Mouse (Mus musculus) fibroblast of lung, adult 2 months (primary cell): ENCODE results near the gene Elavl4.

ENCODE experiments used
- DNase-seq: peaks from one replicate; pipeline ENCODE4 v3.0.0-alpha.2; 2011; ENCODE audit warnings: low read depth

Gene Elavl4

GRCm38 (mm10) chr4:110266804-110267575 is 84.7 kb downstream of the Elavl4 start:
- no peak for DNase-seq

- DNase-seq: no peak
Observed at GRCm38 (mm10) chr4:110264345-110264943, 87.3 kb downstream of the Elavl4 start.

GRCm38 (mm10) chr4:110257360-110257759 is 94.3 kb downstream of the Elavl4 start:
- no peak for DNase-seq

GRCm38 (mm10) chr4:110255617-110256016 is 96.1 kb downstream of the Elavl4 start:
- DNase-seq: no peak

GRCm38 (mm10) chr4:110250055-110250454 is 101.7 kb downstream of the Elavl4 start:
- DNase-seq: no peak

GRCm38 (mm10) chr4:110242879-110243278 is 108.8 kb downstream of the Elavl4 start:
- no peak for DNase-seq

GRCm38 (mm10) chr4:110234554-110234953 is 117.2 kb downstream of the Elavl4 start:
- no peak for DNase-seq

GRCm38 (mm10) chr4:110232327-110232726 is 119.4 kb downstream of the Elavl4 start:
- DNase-seq: no peak

GRCm38 (mm10) chr4:110231799-110232198 is 119.9 kb downstream of the Elavl4 start:
- DNase-seq: no peak

GRCm38 (mm10) chr4:110229652-110230051 is 122.1 kb downstream of the Elavl4 start:
- DNase-seq: no peak

- DNase-seq: no peak
Observed at GRCm38 (mm10) chr4:110229238-110229637, 122.5 kb downstream of the Elavl4 start.

- no peak for DNase-seq
Observed at GRCm38 (mm10) chr4:110227621-110228031, 124.1 kb downstream of the Elavl4 start.

- DNase-seq: no peak
Observed at GRCm38 (mm10) chr4:110225492-110225891, 126.2 kb downstream of the Elavl4 start.

GRCm38 (mm10) chr4:110218819-110219218 is 132.9 kb downstream of the Elavl4 start:
- no peak for DNase-seq

- DNase-seq: no peak
Observed at GRCm38 (mm10) chr4:110217553-110217952, 134.2 kb downstream of the Elavl4 start.

- no peak for DNase-seq
Observed at GRCm38 (mm10) chr4:110214543-110214942, 137.2 kb downstream of the Elavl4 start.

GRCm38 (mm10) chr4:110213666-110214065 is 138.0 kb downstream of the Elavl4 start:
- no peak for DNase-seq

- DNase-seq: no peak
Observed at GRCm38 (mm10) chr4:110210246-110210645, 141.5 kb downstream of the Elavl4 start.

GRCm38 (mm10) chr4:110209613-110210012 is 142.1 kb downstream of the Elavl4 start:
- DNase-seq: no peak

- DNase-seq: no peak
Observed at GRCm38 (mm10) chr4:110201680-110202079, 150.0 kb downstream of the Elavl4 start.

- no peak for DNase-seq
Observed at GRCm38 (mm10) chr4:110199897-110200296, 151.8 kb downstream of the Elavl4 start.

GRCm38 (mm10) chr4:110198600-110198999 is 153.1 kb downstream of the Elavl4 start:
- no peak for DNase-seq

- DNase-seq: no peak
Observed at GRCm38 (mm10) chr4:110177263-110177662, 174.4 kb downstream of the Elavl4 start.

- DNase-seq: no peak
Observed at GRCm38 (mm10) chr4:110172028-110172427, 179.7 kb downstream of the Elavl4 start.
